Mouse (Mus musculus) lung, embryonic 14.5 days (tissue): ENCODE results near the gene P3h3. TPM values are rescaled to one million over a fixed set of nuclear protein-coding genes. Genes with fewer than 3 reads are reported as not detected.
"Not testable (repeated sequence)": the region's sequence is repeated elsewhere in the genome, so short reads cannot be mapped to it uniquely, and the experiment has no call there.

Source experiments
- ATAC-seq: fragments of 200-750 bp; cut with Nextera tagmentation; 2 replicates; pipeline ENCODE4 v1.8.0; 2017; ENCODE audit warnings: mild to moderate bottlenecking, moderate TSS enrichment, moderate library complexity; ENCODE audit not compliant: insufficient read depth
- DNase-seq: peaks from one replicate; pipeline ENCODE4 v3.0.0-alpha.2; 2015
- H3K27ac ChIP-seq: fragments of 300-500 bp; sonication (generic); 2 replicates; pipeline ENCODE4 v1.5.1; 2014; ENCODE audit warnings: low read depth, mild to moderate bottlenecking, moderate library complexity
- H3K27me3 ChIP-seq: fragments of 300-500 bp; sonication (generic); 2 replicates; pipeline ENCODE4 v1.6.1; 2014; ENCODE audit warnings: low read length, control low read depth; ENCODE audit not compliant: insufficient read depth
- H3K36me3 ChIP-seq: fragments of 300-500 bp; sonication (generic); 2 replicates; pipeline ENCODE4 v1.6.1; 2014; ENCODE audit warnings: control low read depth; ENCODE audit not compliant: insufficient read depth
- H3K4me1 ChIP-seq: fragments of 300-500 bp; sonication (generic); 2 replicates; pipeline ENCODE4 v1.6.1; 2014; ENCODE audit warnings: antibody characterized with exemption, control low read depth; ENCODE audit not compliant: insufficient read depth
- H3K4me2 ChIP-seq: fragments of 300-500 bp; sonication (generic); 2 replicates; pipeline ENCODE4 v1.6.1; 2014; ENCODE audit warnings: mild to moderate bottlenecking
- H3K4me3 ChIP-seq: fragments of 300-500 bp; sonication (generic); 2 replicates; pipeline ENCODE4 v1.5.1; 2014; ENCODE audit warnings: low read depth, low read length
- H3K9ac ChIP-seq: fragments of 300-500 bp; sonication (generic); 2 replicates; pipeline ENCODE4 v1.6.1; 2014
- H3K9me3 ChIP-seq: fragments of 300-500 bp; sonication (generic); 2 replicates; pipeline ENCODE4 v1.6.1; 2016; ENCODE audit warnings: low read depth, low read length, control low read depth
- CTCF ChIP-seq: IDR thresholded peaks from 2 replicates; pipeline ENCODE4 v1.5.1; 2016; ENCODE audit warnings: antibody characterized with exemption, low read depth
- WGBS: fragments of 180-500 bp; shearing (Covaris S2); extraction: QIAGEN DNeasy Blood & Tissue Kit; methylation state at CpG from one replicate; pipeline ENCODE4 v1.1.7; 2014; 5-methylcytosine and 5-hydroxymethylcytosine counted together
- polyA plus RNA-seq: library from polyadenylated mRNA; unstranded; fragments of >200 nt; fragmentation: Nextera tagmentation; extraction: Ambion mirVana; gene quantifications from 2 replicates; pipeline ENCODE4 v1.2.1, GENCODE M21; 2014

The P3h3 gene
- polyA plus RNA-seq, 1 experiment from 2014 or later: 34.3 TPM

GRCm38 (mm10) chr6:124803061-124803460 lies 54.5 kb downstream of the P3h3 start:
- no peak for ATAC-seq
- no peak overlapping the region for H3K4me2 ChIP-seq
- DNase-seq: no peak
- 77% methylated on average over 3 of the region's 3 CpGs for WGBS
- no peaks in the 10 kb centered on the region for H3K9me3 ChIP-seq
- no peak overlapping the region for H3K4me3 ChIP-seq
- H3K36me3 ChIP-seq: no peaks in the 10 kb centered on the region
- no peaks in the 10 kb centered on the region for H3K27me3 ChIP-seq
- no peak overlapping the region for H3K27ac ChIP-seq
- H3K9ac ChIP-seq: no peak overlapping the region
- 0 out of 2 replicates have a peak, but pooled peaks cover 3% of the 10 kb centered on the region for H3K4me1 ChIP-seq
- no peak for TF ChIP-seq CTCF

GRCm38 (mm10) chr6:124802400-124802799 lies 55.2 kb downstream of the P3h3 start:
- peak overlapping the region; percentile 22; the same call in 1 of the 2 replicates for H3K4me3 ChIP-seq
- not testable (repeated sequence) for H3K27ac ChIP-seq, H3K9me3 ChIP-seq, H3K27me3 ChIP-seq, H3K36me3 ChIP-seq, ATAC-seq, H3K4me1 ChIP-seq, H3K9ac ChIP-seq
- peak; percentile 26 for DNase-seq
- H3K4me2 ChIP-seq: peak overlapping the region; percentile 53
- WGBS: 9% methylated on average over 5 of the region's 9 CpGs

- Histone ChIP-seq H3K36me3 (no peaks in the 10 kb centered on the region), H3K4me2 (no peak overlapping the region), H3K4me3 (no peak overlapping the region), H3K27me3 (no peaks in the 10 kb centered on the region), H3K9ac (no peak overlapping the region), H3K4me1 (no peaks in the 10 kb centered on the region), H3K9me3 (no peaks in the 10 kb centered on the region), H3K27ac (no peak overlapping the region)
- no peak for DNase-seq
- ATAC-seq: no peak
- 66% methylated on average over 2 of the region's 2 CpGs for WGBS
- TF ChIP-seq CTCF: no peak
These were observed 61.4 kb downstream of the P3h3 start for GRCm38 (mm10) chr6:124796200-124796599.

GRCm38 (mm10) chr6:124795781-124796180 lies 61.8 kb downstream of the P3h3 start:
- DNase-seq (no peak), ATAC-seq (no peak)
- WGBS: 82% methylated on average over 4 of the region's 4 CpGs
- no peaks in the 10 kb centered on the region for H3K36me3 ChIP-seq
- no peak for TF ChIP-seq CTCF
- no peaks in the 10 kb centered on the region for H3K9me3 ChIP-seq
- no peak overlapping the region for H3K4me3 ChIP-seq
- no peaks in the 10 kb centered on the region for H3K27me3 ChIP-seq
- H3K9ac ChIP-seq: no peak overlapping the region
- H3K4me2 ChIP-seq: no peak overlapping the region
- H3K4me1 ChIP-seq: no peaks in the 10 kb centered on the region
- no peak overlapping the region for H3K27ac ChIP-seq

GRCm38 (mm10) chr6:124791911-124792310 lies 65.6 kb downstream of the P3h3 start:
- Histone ChIP-seq H3K9ac (no peak overlapping the region), H3K9me3 (no peaks in the 10 kb centered on the region), H3K4me1 (0 out of 2 replicates have a peak, but pooled peaks cover 3% of the 10 kb centered on the region), H3K27me3 (no peaks in the 10 kb centered on the region), H3K4me2 (no peak overlapping the region), H3K27ac (no peak overlapping the region), H3K36me3 (no peaks in the 10 kb centered on the region), H3K4me3 (no peak overlapping the region)
- ATAC-seq: no peak
- WGBS: 80% methylated on average over 3 of the region's 3 CpGs
- DNase-seq: no peak
- no peak for TF ChIP-seq CTCF

Other genes starting within 250 kb of the P3h3 start
- not detected in 2 replicates for gene C1s2, start 221.7 kb downstream of the P3h3 start, polyA plus RNA-seq
- gene Lpcat3, start 194.7 kb downstream of the P3h3 start, polyA plus RNA-seq: 50.3 and 53.1 TPM in 2 replicates
- 214 and 228 TPM in 2 replicates for gene Emg1, start 145.6 kb downstream of the P3h3 start, polyA plus RNA-seq
- gene Phb2, start 145.4 kb downstream of the P3h3 start, polyA plus RNA-seq: 354 and 377 TPM in 2 replicates
- gene Ptpn6, start 119.0 kb downstream of the P3h3 start, polyA plus RNA-seq: 12.1 and 12.6 TPM in 2 replicates
- 429 and 440 TPM in 2 replicates for gene Grcc10, start 116.4 kb downstream of the P3h3 start, polyA plus RNA-seq
- not detected in 2 replicates for gene Gm45234, start 101.7 kb downstream of the P3h3 start, polyA plus RNA-seq
- 13.1 and 15.1 TPM in 2 replicates for gene Atn1, start 101.2 kb downstream of the P3h3 start, polyA plus RNA-seq
- 2.2 and 4.1 TPM in 2 replicates for gene Eno2, start 88.1 kb downstream of the P3h3 start, polyA plus RNA-seq
- gene Lrrc23, start 78.0 kb downstream of the P3h3 start, polyA plus RNA-seq: 0.17 and 0.58 TPM in 2 replicates
- 6.8 and 6.9 TPM in 2 replicates for gene Spsb2, start 49.1 kb downstream of the P3h3 start, polyA plus RNA-seq
- 701 and 718 TPM in 2 replicates for gene Tpi1, start 43.5 kb downstream of the P3h3 start, polyA plus RNA-seq
- gene Usp5, start 28.3 kb downstream of the P3h3 start, polyA plus RNA-seq: 143 TPM in 2 replicates
- gene Cdca3, start 28.2 kb downstream of the P3h3 start, polyA plus RNA-seq: 204 and 206 TPM in 2 replicates
- 0.24 and 0.68 TPM in 2 replicates for gene Gnb3, start 17.5 kb downstream of the P3h3 start, polyA plus RNA-seq
- gene Gpr162, start 6.2 kb upstream of the P3h3 start, polyA plus RNA-seq: 0.08 and 0.30 TPM in 2 replicates
- gene Cd4, start 30.5 kb upstream of the P3h3 start, polyA plus RNA-seq: 0.11 TPM in 1 of 2 replicates, not detected in the other
- gene Lag3, start 54.0 kb upstream of the P3h3 start, polyA plus RNA-seq: 1.4 and 2.2 TPM in 2 replicates
- 377 and 442 TPM in 2 replicates for gene Ptms, start 62.4 kb upstream of the P3h3 start, polyA plus RNA-seq
- 390 and 401 TPM in 2 replicates for gene Mlf2, start 73.6 kb upstream of the P3h3 start, polyA plus RNA-seq
- gene Cops7a, start 107.8 kb upstream of the P3h3 start, polyA plus RNA-seq: 147 and 155 TPM in 2 replicates
- gene Pianp, start 138.9 kb upstream of the P3h3 start, polyA plus RNA-seq: 0.39 and 0.59 TPM in 2 replicates
- gene Zfp384, start 151.4 kb upstream of the P3h3 start, polyA plus RNA-seq: 13.2 and 14.8 TPM in 2 replicates
- gene Ing4, start 182.0 kb upstream of the P3h3 start, polyA plus RNA-seq: 97.9 and 101 TPM in 2 replicates
- gene Acrbp, start 191.9 kb upstream of the P3h3 start, polyA plus RNA-seq: 13.6 TPM in 2 replicates
- gene Lpar5, start 210.2 kb upstream of the P3h3 start, polyA plus RNA-seq: 0.31 and 0.49 TPM in 2 replicates
- gene Chd4, start 238.2 kb upstream of the P3h3 start, polyA plus RNA-seq: 82.5 and 92.4 TPM in 2 replicates